In genomic region chr13:97857860-97858259, GRCm38 (mm10) we compare ENCODE assay signal across 14 mouse cellular contexts.
A peak's percentile ranks its signal among the peaks of the same experiment; 100 is the strongest.
DNase-seq lines count a peak whose midpoint lies in the region; ATAC-seq and TF ChIP-seq lines count a peak whose summit lies in the region.
"Had no signal": no experiment of that assay in that cellular context is flagged by ENCODE, and none has a peak within 500 bp of the region (broad histone marks: within the 10 kb centered on the region; RNA-seq: fewer than 3 reads in every experiment).

No protein-coding gene starts in this region.

- H3K4me3 ChIP-seq in heart, adult 2 months: no peak overlapping the region
- H3K4me3 ChIP-seq: embryonic facial prominence, embryonic 10.5 days; forebrain, embryonic 12.5 days; limb, embryonic 10.5 days; neural tube, embryonic 12.5 days had no signal

- H3K9ac ChIP-seq in heart, adult 2 months (ENCODE audit: low read depth, low read length): no peak overlapping the region
- H3K9ac ChIP-seq: forebrain, embryonic 12.5 days; neural tube, embryonic 12.5 days had no signal

- no peak for TF ChIP-seq CTCF in heart, adult 2 months (IDR thresholded peaks at IDR 0.05)

- H3K27me3 ChIP-seq in heart, adult 2 months (ENCODE audit: control insufficient read depth, insufficient read depth, low read length): no peaks in the 10 kb centered on the region
- H3K27me3 ChIP-seq: forebrain, embryonic 12.5 days; neural tube, embryonic 12.5 days had no signal

- no peak for TF ChIP-seq EP300 in heart, adult 2 months (IDR thresholded peaks at IDR 0.05; ENCODE audit: insufficient read depth, low read depth, low read length)

- H3K36me3 ChIP-seq in heart, adult 2 months (ENCODE audit: control insufficient read depth, insufficient read depth, low read length): peaks cover 7% of the 10 kb centered on the region; the same call in 1 of the 2 replicates
- H3K36me3 ChIP-seq: embryonic facial prominence, embryonic 10.5 days; forebrain, embryonic 12.5 days; limb, embryonic 10.5 days; neural tube, embryonic 12.5 days had no signal

- DNase-seq in heart, adult 2 months: no peak
- DNase-seq in heart, adult 9 months (ENCODE audit: low spot score in 2 of 2): no peak
- peak; percentile 57 for DNase-seq in CD4-positive helper T cell, adult 2 months (ENCODE audit: low read depth, low spot score)
- no peak for DNase-seq in kidney, postnatal 36 days
- no peak for DNase-seq in adrenal gland, adult 8-10 months
- no peak for DNase-seq in cerebellum, postnatal 14 days
- DNase-seq: adrenal gland, postnatal 10 days; cerebellum, adult 2 months had no signal

- intact Hi-C loops in heart, adult 2 months (cut with DNase I): loop anchor here (5.0 kb wide), 1 partner anchor 59 kb away; no protein-coding TSS in a partner anchor

- H3K27ac ChIP-seq in heart, adult 2 months: peak overlapping the region; percentile 36
- H3K27ac ChIP-seq: embryonic facial prominence, embryonic 10.5 days; forebrain, embryonic 12.5 days; limb, embryonic 10.5 days; neural tube, embryonic 12.5 days had no signal

- peak; percentile 52 to 60 for ATAC-seq in hematopoietic stem cell, adult 5-6 weeks (replicated peaks in 1 of 2; ENCODE audit: insufficient read depth in 1 of 2, low FRiP score in 2 of 2, low TSS enrichment in 1 of 2, low read depth in 1 of 2, poor library complexity in 2 of 2, severe bottlenecking in 2 of 2)
- ATAC-seq in megakaryocyte, adult 5-6 weeks (ENCODE audit: poor library complexity, severe bottlenecking): peak; percentile 93

- no peaks in the 10 kb centered on the region for H3K79me2 ChIP-seq in heart, adult 2 months (replicated peaks; ENCODE audit: control insufficient read depth, insufficient read depth, low read length)

- no peak for TF ChIP-seq POLR2A in heart, adult 2 months (IDR thresholded peaks at IDR 0.05; ENCODE audit: insufficient read depth, low read depth, low read length)

- peaks cover 19% of the 10 kb centered on the region for H3K4me1 ChIP-seq in heart, adult 2 months (ENCODE audit: control insufficient read depth, insufficient read depth, low read length)
- H3K4me1 ChIP-seq: forebrain, embryonic 12.5 days; neural tube, embryonic 12.5 days had no signal

- 42% methylated on average over 6 of the region's 6 CpGs for WGBS in heart, adult 2 months
